Mouse (Mus musculus) spleen, adult 2 months (tissue): ENCODE measurements at regions not wholly inside any gene's neighbourhood (a gene's known extent, or its start where the extent isn't known, plus 50 kb on each side); places are given as distances from the start of the nearest gene placed in this dataset.

Source experiments
- DNase-seq, 2 experiments: peaks; one replicate each; pipeline versions ENCODE4 v3.0.0 to v3.0.0-alpha.2; 2012 to 2021; ENCODE audit warnings: low spot score in 2 of 2, low read depth in 1 of 2
- H3K27ac ChIP-seq: fragments of 200-500 bp; 2 replicates; pipeline ENCODE4 v1.5.1; 2012; ENCODE audit warnings: low read length, inconsistent platforms; ENCODE audit not compliant: insufficient read depth
- H3K27me3 ChIP-seq: fragments of 200-500 bp; 2 replicates; pipeline ENCODE4 v1.6.1; 2012; ENCODE audit warnings: mild to moderate bottlenecking, moderate library complexity, low read length, inconsistent platforms; ENCODE audit not compliant: control insufficient read depth, insufficient read depth
- H3K36me3 ChIP-seq: fragments of 200-500 bp; 2 replicates; pipeline ENCODE4 v1.6.1; 2012; ENCODE audit warnings: mild to moderate bottlenecking, low read length, inconsistent platforms; ENCODE audit not compliant: control insufficient read depth, insufficient read depth
- H3K4me1 ChIP-seq: fragments of 200-500 bp; 2 replicates; pipeline ENCODE4 v1.6.1; 2011; ENCODE audit warnings: inconsistent platforms; ENCODE audit not compliant: control insufficient read depth, insufficient read depth, insufficient read length
- H3K4me3 ChIP-seq: fragments of 200-500 bp; 2 replicates; pipeline ENCODE4 v1.5.1; 2011; ENCODE audit warnings: mild to moderate bottlenecking, inconsistent platforms; ENCODE audit not compliant: insufficient read depth, insufficient read length; ENCODE audit errors: extremely low read depth
- CTCF ChIP-seq: fragments of 200-500 bp; IDR thresholded peaks from 2 replicates; pipeline ENCODE4 v1.5.1; 2011; ENCODE audit warnings: mild to moderate bottlenecking, inconsistent platforms; ENCODE audit not compliant: insufficient read depth, insufficient read length, insufficient replicate concordance; ENCODE audit errors: extremely low read depth
- POLR2A ChIP-seq: fragments of 200-500 bp; IDR thresholded peaks from 2 replicates; pipeline ENCODE4 v1.6.1; 2011; ENCODE audit warnings: low read depth, low read length, inconsistent platforms
- WGBS: fragments of 180-500 bp; shearing (Covaris S2); methylation state at CpG from one replicate; pipeline ENCODE4 v1.1.7; 2018; 5-methylcytosine and 5-hydroxymethylcytosine counted together

DNA sequence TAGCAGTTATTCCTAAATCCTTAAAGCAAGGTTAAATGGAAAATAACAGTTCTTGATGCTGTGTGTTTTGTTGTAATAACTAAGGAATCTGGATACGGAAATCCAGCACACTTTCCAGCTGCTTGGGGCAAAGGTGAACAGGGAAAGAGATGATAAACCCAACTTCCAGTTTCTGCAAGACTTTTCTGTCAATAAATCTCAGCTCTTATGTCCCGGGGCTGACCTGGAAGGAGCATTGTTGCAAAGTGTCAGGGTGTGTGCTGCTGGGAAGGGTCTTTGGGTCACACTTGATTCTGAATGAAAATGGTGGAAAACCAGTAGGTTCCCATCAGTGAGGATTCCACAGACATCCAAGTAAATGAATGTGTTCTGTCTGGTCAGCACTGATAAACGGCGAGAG is 81.2 kb upstream of the Marcks start:
- Histone ChIP-seq H3K36me3 (no peaks in the 10 kb centered on the region), H3K4me1 (no peaks in the 10 kb centered on the region; the same call in 1 of the 2 replicates), H3K4me3 (no peak overlapping the region), H3K27ac (no peak overlapping the region), H3K27me3 (no peaks in the 10 kb centered on the region)
- no peak for DNase-seq
- 92% methylated on average over 4 of the region's 4 CpGs for WGBS
- no peak for TF ChIP-seq POLR2A
- TF ChIP-seq CTCF: no peak

DNA sequence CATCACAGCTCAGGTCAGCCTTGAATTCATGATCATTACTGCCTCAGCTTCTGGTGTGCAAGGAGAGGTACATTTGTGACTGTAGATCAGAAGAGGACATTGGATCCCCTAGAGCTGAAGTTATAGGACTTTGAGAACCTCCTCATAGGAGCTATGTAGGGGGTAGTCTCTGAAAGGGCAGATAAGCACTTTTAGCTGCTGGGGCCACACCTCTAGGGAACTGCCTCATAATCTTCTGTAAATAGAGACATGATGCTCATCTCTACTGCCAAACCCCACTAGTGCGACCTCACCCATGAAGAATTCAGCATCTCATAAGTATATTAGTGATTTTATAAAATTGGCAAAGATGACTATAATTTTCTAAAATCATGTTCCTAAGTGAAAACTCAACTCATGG is 80.7 kb upstream of the Marcks start:
- WGBS: 83% methylated on average over 1 of the region's 1 CpGs
- no peak overlapping the region for H3K27ac ChIP-seq
- DNase-seq: no peak
- H3K36me3 ChIP-seq: no peaks in the 10 kb centered on the region
- TF ChIP-seq CTCF: no peak
- no peak for TF ChIP-seq POLR2A
- H3K27me3 ChIP-seq: no peaks in the 10 kb centered on the region
- no peak overlapping the region for H3K4me3 ChIP-seq
- H3K4me1 ChIP-seq: no peaks in the 10 kb centered on the region; the same call in 1 of the 2 replicates

GRCm38 (mm10) chr10:37214656-37215055 is 75.9 kb upstream of the Marcks start:
- no peak for DNase-seq
- Histone ChIP-seq H3K4me3 (no peak overlapping the region), H3K36me3 (no peaks in the 10 kb centered on the region), H3K4me1 (no peaks in the 10 kb centered on the region), H3K27ac (no peak overlapping the region), H3K27me3 (no peaks in the 10 kb centered on the region)
- TF ChIP-seq POLR2A (no peak), CTCF (no peak)
- WGBS: 85% methylated on average over 5 of the region's 5 CpGs

DNA sequence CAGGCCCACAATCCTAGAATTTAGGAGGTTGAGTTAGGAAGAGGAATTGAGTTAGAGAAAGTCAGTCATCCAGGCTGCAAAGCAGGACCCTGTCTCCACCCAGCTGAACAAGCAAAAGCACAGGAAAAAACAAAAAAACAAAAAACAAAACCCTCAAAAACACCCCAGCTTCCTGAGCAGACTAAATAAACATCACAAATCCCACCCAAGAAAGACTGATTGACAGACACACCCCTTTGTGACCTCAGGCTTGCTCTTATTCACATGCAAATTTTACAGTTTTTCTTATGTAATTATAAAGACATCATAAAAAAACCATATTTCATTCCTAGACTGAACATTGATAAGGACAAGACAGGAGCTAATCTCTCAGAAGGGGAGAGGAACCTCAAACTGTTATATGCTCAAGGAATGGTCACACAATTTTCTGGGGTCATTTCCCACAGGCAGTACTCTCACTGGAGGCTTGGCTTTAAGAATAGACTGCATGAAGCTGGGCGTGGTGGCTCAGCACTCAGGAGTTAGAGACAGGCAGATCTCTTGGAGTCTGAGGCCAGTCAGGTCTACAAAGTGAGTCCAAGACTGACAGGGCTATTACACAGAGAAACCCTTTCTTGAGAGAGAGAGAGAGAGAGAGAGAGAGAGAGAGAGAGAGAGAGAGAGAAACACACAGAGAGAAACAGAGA is 73.8 kb upstream of the Marcks start:
- no peaks in the 10 kb centered on the region for H3K4me1 ChIP-seq
- 84% methylated on average over 1 of the region's 1 CpGs for WGBS
- no peak overlapping the region for H3K27ac ChIP-seq
- H3K27me3 ChIP-seq: no peaks in the 10 kb centered on the region
- TF ChIP-seq CTCF (no peak), POLR2A (no peak)
- no peak overlapping the region for H3K4me3 ChIP-seq
- H3K36me3 ChIP-seq: no peaks in the 10 kb centered on the region
- no peak for DNase-seq

- Histone ChIP-seq H3K4me1 (no peaks in the 10 kb centered on the region), H3K36me3 (no peaks in the 10 kb centered on the region), H3K4me3 (no peak overlapping the region), H3K27me3 (no peaks in the 10 kb centered on the region), H3K27ac (no peak overlapping the region)
- WGBS: 59% methylated on average over 3 of the region's 3 CpGs
- no peak for TF ChIP-seq POLR2A
- no peak for TF ChIP-seq CTCF
- no peak for DNase-seq
These were observed 72.6 kb upstream of the Marcks start for GRCm38 (mm10) chr10:37211305-37211704.

DNA sequence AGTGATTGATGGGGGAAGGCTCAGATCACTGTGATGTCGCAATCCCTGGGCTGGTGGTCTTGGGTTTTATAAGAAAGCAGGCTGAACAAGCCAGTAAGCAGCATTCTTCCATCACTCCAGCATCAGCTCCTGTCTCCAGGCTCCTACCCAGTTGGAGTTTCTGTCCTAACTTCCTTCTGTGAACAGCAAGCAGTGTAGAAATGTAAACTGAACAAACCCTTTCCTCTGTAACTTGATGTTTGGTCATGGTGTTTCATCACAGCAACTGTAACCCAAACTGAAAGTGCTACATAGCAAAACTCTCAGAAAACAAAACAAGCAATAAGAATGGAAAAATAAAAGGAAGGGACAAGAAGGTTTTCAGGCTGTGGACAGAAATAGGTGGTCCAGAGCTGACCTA is 71.5 kb upstream of the Marcks start:
- TF ChIP-seq POLR2A: no peak
- TF ChIP-seq CTCF: no peak
- 93% methylated on average over 1 of the region's 1 CpGs for WGBS
- Histone ChIP-seq H3K27ac (no peak overlapping the region), H3K4me1 (no peaks in the 10 kb centered on the region), H3K27me3 (no peaks in the 10 kb centered on the region), H3K36me3 (no peaks in the 10 kb centered on the region), H3K4me3 (no peak overlapping the region)
- no peak for DNase-seq

DNA sequence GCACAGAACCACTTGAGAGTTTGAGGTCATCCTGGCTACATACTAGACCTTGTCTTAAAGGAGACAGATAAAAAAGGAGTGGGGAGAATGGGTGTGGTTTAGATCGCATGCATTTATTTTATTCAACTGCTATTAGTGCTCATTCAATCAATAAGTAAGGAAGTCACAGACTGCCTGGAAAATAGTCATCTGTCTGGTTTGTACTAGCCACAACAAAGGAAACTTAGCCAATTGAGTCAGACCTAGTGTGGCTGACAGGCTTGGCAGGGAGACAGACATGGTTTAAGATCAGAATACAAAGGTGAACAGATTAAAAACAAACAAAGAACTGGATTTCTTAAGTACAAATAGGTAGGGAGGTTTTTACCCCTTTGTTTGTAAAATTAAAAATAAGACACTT is 68.3 kb upstream of the Marcks start:
- Histone ChIP-seq H3K4me1 (peaks cover 2% of the 10 kb centered on the region; the same call in 1 of the 2 replicates), H3K4me3 (no peak overlapping the region), H3K36me3 (no peaks in the 10 kb centered on the region), H3K27ac (no peak overlapping the region), H3K27me3 (no peaks in the 10 kb centered on the region)
- DNase-seq: no peak
- WGBS: 86% methylated on average over 1 of the region's 1 CpGs
- TF ChIP-seq POLR2A: no peak
- no peak for TF ChIP-seq CTCF
